Mouse (Mus musculus): ENCODE data around the gene 9030624G23Rik. TPM values are rescaled to one million over a fixed set of nuclear protein-coding genes. Genes with fewer than 3 reads are reported as not detected.
"Not testable (repeated sequence)": the region's sequence is repeated elsewhere in the genome, so short reads cannot be mapped to it uniquely, and the experiment has no call there.

Gene 9030624G23Rik
- total RNA-seq (2021) = 1 to 10 TPM; 2.5 to 2.9 TPM

- DNase-seq = peak; percentile 74
Measured at GRCm38 (mm10) chr12:24097108-24097520, at the start of gene 9030624G23Rik. TSS of gene 9030624G23Rik (minus strand) at chr12:24097246.

GRCm38 (mm10) chr12:24083096-24083495, 13.9 kb downstream of the 9030624G23Rik start:
- not testable (repeated sequence) for DNase-seq

Data from heart, postnatal 4 days (tissue).